Mouse (Mus musculus): ENCODE measurements around the gene Gmpr. TPM values are rescaled to one million over a fixed set of nuclear protein-coding genes. Genes with fewer than 3 reads are reported as not detected.

Gmpr gene
- polyA plus RNA-seq, 1 experiment from 2014 or later, result 50.5 TPM

DNA sequence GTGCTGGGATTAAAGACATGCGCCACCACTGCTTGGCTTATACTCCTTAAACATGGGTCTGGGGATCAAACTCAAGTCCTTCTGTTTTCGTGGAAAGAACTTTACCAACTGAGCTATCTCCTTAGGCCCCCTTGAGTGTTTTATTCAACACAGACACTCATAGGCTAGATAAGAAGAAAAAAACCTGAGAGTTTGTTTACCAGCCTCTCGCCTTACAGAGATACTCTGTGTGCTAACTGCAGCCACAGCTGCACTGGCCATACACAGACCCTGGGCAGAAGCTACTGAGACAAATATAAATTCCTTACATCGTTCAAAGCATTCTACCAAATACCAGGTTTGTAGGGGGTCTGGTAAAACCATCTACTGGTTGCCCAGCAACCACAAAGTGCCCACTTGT is 51.1 kb downstream of the Gmpr start:
- H3K27ac ChIP-seq, result no peak overlapping the region
- H3K4me1 ChIP-seq, result no peaks in the 10 kb centered on the region
- H3K4me2 ChIP-seq, result no peak overlapping the region
- no peak overlapping the region for H3K9ac ChIP-seq
- no peaks in the 10 kb centered on the region for H3K9me3 ChIP-seq
- WGBS, result 56% methylated on average over 4 of the region's 4 CpGs
- no peaks in the 10 kb centered on the region for H3K36me3 ChIP-seq
- H3K27me3 ChIP-seq (replicated peaks), result no peaks in the 10 kb centered on the region
- ATAC-seq (ENCODE audit: insufficient read depth, low FRiP score, low read depth), result no peak
- no peak overlapping the region for H3K4me3 ChIP-seq (replicated peaks)

GRCm38 (mm10) chr13:45559258-45559657 is 52.0 kb downstream of the Gmpr start:
- no peak for ATAC-seq (ENCODE audit: insufficient read depth, low FRiP score, low read depth)
- H3K27ac ChIP-seq, result no peak overlapping the region
- no peak overlapping the region for H3K9ac ChIP-seq
- H3K4me1 ChIP-seq, result no peaks in the 10 kb centered on the region
- no peaks in the 10 kb centered on the region for H3K36me3 ChIP-seq
- no peak overlapping the region for H3K4me2 ChIP-seq
- H3K9me3 ChIP-seq, result no peaks in the 10 kb centered on the region
- WGBS, result 90% methylated on average over 3 of the region's 3 CpGs
- H3K4me3 ChIP-seq (replicated peaks), result no peak overlapping the region
- no peaks in the 10 kb centered on the region for H3K27me3 ChIP-seq (replicated peaks)

GRCm38 (mm10) chr13:45560543-45560942 is 53.3 kb downstream of the Gmpr start:
- Histone ChIP-seq H3K27ac (no peak overlapping the region), H3K4me1 (no peaks in the 10 kb centered on the region), H3K27me3 (replicated peaks) (no peaks in the 10 kb centered on the region), H3K4me2 (no peak overlapping the region), H3K4me3 (replicated peaks) (no peak overlapping the region), H3K36me3 (no peaks in the 10 kb centered on the region), H3K9me3 (no peaks in the 10 kb centered on the region), H3K9ac (no peak overlapping the region)
- 72% methylated on average over 7 of the region's 7 CpGs for WGBS
- no peak for ATAC-seq (ENCODE audit: insufficient read depth, low FRiP score, low read depth)

GRCm38 (mm10) chr13:45562011-45562410 is 54.8 kb downstream of the Gmpr start:
- H3K9me3 ChIP-seq, result no peaks in the 10 kb centered on the region
- H3K4me2 ChIP-seq, result no peak overlapping the region
- H3K27me3 ChIP-seq (replicated peaks), result no peaks in the 10 kb centered on the region
- H3K4me1 ChIP-seq, result no peaks in the 10 kb centered on the region
- no peak for ATAC-seq (ENCODE audit: insufficient read depth, low FRiP score, low read depth)
- WGBS, result 70% methylated on average over 9 of the region's 9 CpGs
- no peak overlapping the region for H3K9ac ChIP-seq
- no peak overlapping the region for H3K27ac ChIP-seq
- H3K4me3 ChIP-seq (replicated peaks), result no peak overlapping the region
- H3K36me3 ChIP-seq, result no peaks in the 10 kb centered on the region

DNA sequence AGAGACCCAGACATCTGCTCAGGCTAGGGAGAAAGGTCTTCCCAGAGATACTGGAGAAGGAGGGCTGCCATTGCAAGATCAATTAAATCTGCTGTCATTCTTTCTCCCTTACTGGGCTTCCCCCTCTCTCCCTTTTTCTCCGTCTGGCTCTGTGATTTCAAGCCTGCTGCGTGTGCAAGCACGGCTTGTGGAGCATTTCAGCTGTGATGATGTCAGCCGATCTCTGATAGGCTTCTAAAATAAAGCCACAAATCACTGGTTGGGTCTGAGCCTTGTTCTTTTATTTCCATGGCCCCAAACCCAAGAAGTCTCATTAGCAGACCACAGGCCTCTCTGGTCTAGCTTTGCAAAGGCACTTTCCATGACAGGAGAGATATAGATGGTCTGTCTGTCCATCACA is 57.7 kb downstream of the Gmpr start:
- 62% methylated on average over 4 of the region's 4 CpGs for WGBS

GRCm38 (mm10) chr13:45569932-45570331 is 62.7 kb downstream of the Gmpr start:
- no peaks in the 10 kb centered on the region for H3K27me3 ChIP-seq (replicated peaks)
- no peak for ATAC-seq (ENCODE audit: insufficient read depth, low FRiP score, low read depth)
- no peak overlapping the region for H3K27ac ChIP-seq
- H3K4me2 ChIP-seq, result no peak overlapping the region
- no peak overlapping the region for H3K9ac ChIP-seq
- H3K36me3 ChIP-seq, result no peaks in the 10 kb centered on the region; the same call in 1 of the 2 replicates
- H3K4me3 ChIP-seq (replicated peaks), result no peak overlapping the region
- H3K4me1 ChIP-seq, result 0 out of 2 replicates have a peak, but pooled peaks cover 3% of the 10 kb centered on the region
- 64% methylated on average over 7 of the region's 7 CpGs for WGBS
- H3K9me3 ChIP-seq, result no peaks in the 10 kb centered on the region

More for the DNA sequence above, 57.7 kb downstream of the Gmpr start:
- Histone ChIP-seq H3K36me3 (no peaks in the 10 kb centered on the region; the same call in 1 of the 2 replicates), H3K9ac (no peak overlapping the region), H3K9me3 (no peaks in the 10 kb centered on the region), H3K4me1 (no peaks in the 10 kb centered on the region), H3K4me3 (replicated peaks) (no peak overlapping the region), H3K4me2 (no peak overlapping the region), H3K27me3 (replicated peaks) (no peaks in the 10 kb centered on the region), H3K27ac (no peak overlapping the region)
- no peak for ATAC-seq (ENCODE audit: insufficient read depth, low FRiP score, low read depth)

DNA sequence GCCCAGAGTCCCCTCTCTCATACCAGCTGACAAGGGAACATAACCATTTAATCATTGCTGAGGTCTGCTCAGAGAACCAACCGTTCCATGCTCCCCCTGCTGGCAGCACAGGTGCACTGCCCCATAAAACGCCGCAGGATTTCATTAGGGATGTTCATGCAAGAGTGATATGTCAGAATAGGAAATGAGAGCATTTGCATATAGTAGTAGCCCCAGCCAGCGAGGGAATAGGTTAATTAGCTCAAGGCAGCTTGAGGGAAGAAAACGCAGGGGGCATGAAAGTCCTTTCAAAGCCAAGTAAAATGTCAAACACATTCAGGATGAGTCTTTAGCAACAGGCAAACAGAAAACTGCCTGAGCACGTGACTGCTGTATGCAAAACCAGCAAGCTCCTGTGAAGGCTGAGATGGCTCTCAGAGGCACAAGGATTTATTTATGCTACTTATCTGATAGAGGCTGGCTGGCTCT is 64.6 kb downstream of the Gmpr start:
- no peak overlapping the region for H3K27ac ChIP-seq
- H3K36me3 ChIP-seq, result no peaks in the 10 kb centered on the region; the same call in 1 of the 2 replicates
- no peak overlapping the region for H3K4me2 ChIP-seq
- H3K4me3 ChIP-seq (replicated peaks), result no peak overlapping the region
- no peaks in the 10 kb centered on the region for H3K9me3 ChIP-seq
- H3K4me1 ChIP-seq, result 0 out of 2 replicates have a peak, but pooled peaks cover 12% of the 10 kb centered on the region
- H3K9ac ChIP-seq, result no peak overlapping the region
- ATAC-seq (ENCODE audit: insufficient read depth, low FRiP score, low read depth), result 0 out of 2 replicates have a peak, but pooled peaks have one; percentile 49
- H3K27me3 ChIP-seq (replicated peaks), result no peaks in the 10 kb centered on the region
- under 1% methylated on average over 6 of the region's 6 CpGs for WGBS

GRCm38 (mm10) chr13:45572768-45573167 is 65.5 kb downstream of the Gmpr start:
- no peaks in the 10 kb centered on the region for H3K9me3 ChIP-seq
- H3K4me1 ChIP-seq, result 0 out of 2 replicates have a peak, but pooled peaks cover 12% of the 10 kb centered on the region
- ATAC-seq (ENCODE audit: insufficient read depth, low FRiP score, low read depth), result no peak
- WGBS, result 30% methylated on average over 4 of the region's 4 CpGs
- H3K27ac ChIP-seq, result no peak overlapping the region
- H3K9ac ChIP-seq, result no peak overlapping the region
- H3K36me3 ChIP-seq, result no peaks in the 10 kb centered on the region
- no peak overlapping the region for H3K4me3 ChIP-seq (replicated peaks)
- no peaks in the 10 kb centered on the region for H3K27me3 ChIP-seq (replicated peaks)
- H3K4me2 ChIP-seq, result no peak overlapping the region

DNA sequence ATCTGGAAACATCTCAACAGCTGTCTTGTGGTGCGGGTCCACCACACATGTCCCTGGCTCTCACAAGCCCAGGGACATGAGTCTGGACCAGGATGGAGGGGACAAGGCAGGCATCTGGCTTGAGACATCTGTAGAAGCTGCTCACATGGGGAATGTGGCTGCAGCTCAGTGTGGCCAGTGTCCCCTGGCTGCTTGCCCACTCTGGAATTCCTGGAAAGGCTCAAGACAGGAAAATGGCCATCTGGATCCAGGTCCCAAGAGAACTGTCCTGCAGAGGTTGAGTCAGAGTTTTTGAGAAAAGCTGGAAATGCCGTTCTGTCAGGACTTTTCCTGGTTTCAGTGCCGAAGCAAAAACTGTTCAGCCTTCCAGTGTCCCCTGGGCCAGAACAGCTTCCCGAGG is 68.9 kb downstream of the Gmpr start:
- Histone ChIP-seq H3K9me3 (no peaks in the 10 kb centered on the region), H3K27me3 (replicated peaks) (no peaks in the 10 kb centered on the region), H3K27ac (0 out of 2 replicates have a peak overlapping the region, but pooled peaks have one; percentile 63), H3K4me1 (0 out of 2 replicates have a peak, but pooled peaks cover 12% of the 10 kb centered on the region), H3K36me3 (no peaks in the 10 kb centered on the region), H3K4me3 (replicated peaks) (no peak overlapping the region), H3K4me2 (no peak overlapping the region), H3K9ac (no peak overlapping the region)
- WGBS, result 61% methylated on average over 4 of the region's 4 CpGs
- peak; percentile 68; the same call in 1 of the 2 replicates for ATAC-seq (ENCODE audit: insufficient read depth, low FRiP score, low read depth)

GRCm38 (mm10) chr13:45577366-45577765 is 70.1 kb downstream of the Gmpr start:
- H3K27ac ChIP-seq, result no peak overlapping the region
- H3K36me3 ChIP-seq, result no peaks in the 10 kb centered on the region
- no peaks in the 10 kb centered on the region for H3K27me3 ChIP-seq (replicated peaks)
- no peaks in the 10 kb centered on the region for H3K9me3 ChIP-seq
- ATAC-seq (ENCODE audit: insufficient read depth, low FRiP score, low read depth), result no peak
- H3K4me1 ChIP-seq, result 0 out of 2 replicates have a peak, but pooled peaks cover 12% of the 10 kb centered on the region
- no peak overlapping the region for H3K4me3 ChIP-seq (replicated peaks)
- H3K9ac ChIP-seq, result no peak overlapping the region
- WGBS, result 54% methylated on average over 5 of the region's 5 CpGs
- H3K4me2 ChIP-seq, result no peak overlapping the region

- 40% methylated on average over 2 of the region's 2 CpGs for WGBS
- no peak overlapping the region for H3K4me3 ChIP-seq (replicated peaks)
- H3K9ac ChIP-seq, result no peak overlapping the region
- no peak for ATAC-seq (ENCODE audit: insufficient read depth, low FRiP score, low read depth)
- H3K4me1 ChIP-seq, result 0 out of 2 replicates have a peak, but pooled peaks cover 12% of the 10 kb centered on the region
- H3K27me3 ChIP-seq (replicated peaks), result no peaks in the 10 kb centered on the region
- H3K36me3 ChIP-seq, result no peaks in the 10 kb centered on the region
- H3K9me3 ChIP-seq, result no peaks in the 10 kb centered on the region
- H3K4me2 ChIP-seq, result no peak overlapping the region
- no peak overlapping the region for H3K27ac ChIP-seq
Measured at GRCm38 (mm10) chr13:45577784-45578183, 70.5 kb downstream of the Gmpr start.

GRCm38 (mm10) chr13:45579751-45580150 is 72.5 kb downstream of the Gmpr start:
- 42% methylated on average over 3 of the region's 3 CpGs for WGBS
- Histone ChIP-seq H3K27ac (no peak overlapping the region), H3K4me3 (replicated peaks) (no peak overlapping the region), H3K4me2 (no peak overlapping the region), H3K4me1 (0 out of 2 replicates have a peak, but pooled peaks cover 9% of the 10 kb centered on the region), H3K27me3 (replicated peaks) (no peaks in the 10 kb centered on the region), H3K9me3 (no peaks in the 10 kb centered on the region), H3K36me3 (no peaks in the 10 kb centered on the region), H3K9ac (no peak overlapping the region)
- ATAC-seq (ENCODE audit: insufficient read depth, low FRiP score, low read depth), result no peak

DNA sequence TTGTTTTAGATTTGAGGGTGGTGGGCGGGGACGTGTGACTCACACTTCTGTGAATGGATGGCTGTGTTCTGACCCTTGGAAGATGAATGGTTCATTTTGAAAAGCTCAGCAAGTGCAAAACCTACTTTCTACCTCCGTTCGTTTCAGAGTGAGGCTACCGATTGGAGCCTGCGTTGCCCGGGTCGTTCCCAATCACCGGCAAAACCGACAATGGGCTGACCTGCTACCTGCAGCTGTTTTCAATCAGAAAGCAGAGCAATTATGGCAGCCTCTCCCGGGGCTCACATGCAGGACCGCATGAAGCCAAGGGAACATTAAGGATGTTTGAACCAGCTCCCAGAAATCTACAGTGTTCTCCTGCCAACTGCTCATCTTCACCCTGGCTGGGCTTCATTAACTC is 75.0 kb downstream of the Gmpr start:
- Histone ChIP-seq H3K4me2 (0 out of 2 replicates have a peak overlapping the region, but pooled peaks have one; percentile 0), H3K27me3 (replicated peaks) (no peaks in the 10 kb centered on the region), H3K4me1 (no peaks in the 10 kb centered on the region), H3K9me3 (no peaks in the 10 kb centered on the region), H3K4me3 (replicated peaks) (no peak overlapping the region), H3K27ac (no peak overlapping the region), H3K36me3 (no peaks in the 10 kb centered on the region), H3K9ac (no peak overlapping the region)
- no peak for ATAC-seq (ENCODE audit: insufficient read depth, low FRiP score, low read depth)
- WGBS, result 38% methylated on average over 12 of the region's 12 CpGs

Measured in stomach, embryonic 15.5 days (tissue).